Mouse (Mus musculus): ENCODE results near the gene Klhdc1.

DNA sequence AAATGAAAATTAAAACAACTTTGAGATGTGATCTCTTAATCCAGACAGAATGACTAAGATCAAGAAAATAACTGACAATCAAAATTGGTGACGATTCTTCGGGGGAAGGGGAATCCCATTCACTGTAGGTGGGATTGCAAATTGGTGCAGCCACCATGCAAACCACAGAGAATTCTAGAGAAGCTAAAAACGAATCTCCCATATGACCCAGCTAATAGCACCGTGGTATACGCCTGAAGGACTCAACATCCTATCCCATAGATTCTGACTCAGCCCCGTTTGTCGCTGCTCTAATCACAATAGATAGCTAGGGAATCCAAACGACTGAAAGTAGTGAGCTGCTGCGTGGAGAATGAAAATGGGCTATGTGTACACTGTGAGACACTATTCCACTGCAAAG is 47.7 kb downstream of the Klhdc1 start:
- TF ChIP-seq CTCF (IDR thresholded peaks at IDR 0.05; ENCODE audit: borderline replicate concordance, extremely low read depth, insufficient read depth, insufficient read length) (no peak), POLR2A (IDR thresholded peaks at IDR 0.05; ENCODE audit: borderline replicate concordance, extremely low read depth, insufficient read depth, insufficient read length, poor library complexity, severe bottlenecking) (no peak)
